Comparison of ENCODE assay signal across 17 mouse cellular contexts in the genomic region with DNA sequence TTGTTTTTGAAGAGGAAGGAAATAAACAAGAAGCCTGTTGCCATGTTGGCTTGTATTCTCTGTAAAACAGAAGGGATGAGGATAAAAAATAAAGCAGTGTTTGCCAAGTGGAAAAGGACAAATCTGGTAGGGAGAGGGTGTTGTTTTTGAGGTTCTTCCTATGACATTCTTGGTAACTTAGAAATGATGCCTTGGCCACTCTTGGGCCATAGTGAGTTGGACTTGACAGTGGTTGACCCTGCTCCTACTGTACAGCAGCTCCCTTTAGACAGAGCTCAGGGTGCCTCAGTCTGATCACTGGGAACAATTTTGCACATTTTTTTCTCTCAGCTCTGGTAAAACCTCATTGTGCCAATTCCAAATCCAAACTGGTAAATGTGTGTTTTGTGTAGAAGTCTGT.
DNase-seq lines count a peak whose midpoint lies in the region; ATAC-seq lines count a peak whose summit lies in the region.
"Had no signal": no experiment of that assay in that cellular context is flagged by ENCODE, and none has a peak within 500 bp of the region (broad histone marks: within the 10 kb centered on the region; RNA-seq: fewer than 3 reads in every experiment).

No protein-coding gene starts in this region.

- DNase-seq in cerebellum, adult 9-11 months: peak; percentile 18
- DNase-seq in cerebellum, postnatal 36 days: no peak
- DNase-seq in layer of hippocampus, adult 18-20 months (ENCODE audit: low spot score in 2 of 2): peak; percentile 1 to 60
- DNase-seq in layer of hippocampus, postnatal 25 days (ENCODE audit: extremely low spot score in 1 of 2, low spot score in 1 of 2): no peak
- DNase-seq in layer of hippocampus, postnatal 14 days (ENCODE audit: low spot score in 2 of 2): peak; percentile 24 to 56
- DNase-seq: adrenal gland, postnatal 14 days; cerebellum, postnatal 25 days; gastrocnemius, postnatal 14 days; heart, postnatal 36 days had no signal

- no peaks in the 10 kb centered on the region for H3K27me3 ChIP-seq in kidney, embryonic 15.5 days
- no peaks in the 10 kb centered on the region for H3K27me3 ChIP-seq in intestine, embryonic 15.5 days (replicated peaks)
- H3K27me3 ChIP-seq: forebrain, embryonic 13.5 days; heart, embryonic 13.5 days; hindbrain, embryonic 12.5 days had no signal

- ATAC-seq in kidney, embryonic 15.5 days (replicated peaks; ENCODE audit: low FRiP score): no peak
- no peak for ATAC-seq in intestine, embryonic 15.5 days
- ATAC-seq: forebrain, embryonic 13.5 days; hindbrain, embryonic 16.5 days; inflammation-experienced regulatory T-cells, adult 6 months had no signal

- H3K4me3 ChIP-seq in kidney, embryonic 15.5 days (replicated peaks): no peak overlapping the region
- no peak overlapping the region for H3K4me3 ChIP-seq in intestine, embryonic 15.5 days (replicated peaks)
- H3K4me3 ChIP-seq: embryonic facial prominence, embryonic 10.5 days; forebrain, embryonic 13.5 days; heart, embryonic 13.5 days; hindbrain, embryonic 12.5 days had no signal

- H3K9me3 ChIP-seq in kidney, embryonic 15.5 days (replicated peaks): no peaks in the 10 kb centered on the region
- H3K9me3 ChIP-seq in intestine, embryonic 15.5 days: no peaks in the 10 kb centered on the region
- H3K9me3 ChIP-seq: embryonic facial prominence, embryonic 10.5 days; forebrain, embryonic 13.5 days; heart, embryonic 13.5 days; hindbrain, embryonic 12.5 days had no signal

- H3K27ac ChIP-seq in kidney, embryonic 15.5 days: no peak overlapping the region
- H3K27ac ChIP-seq in intestine, embryonic 15.5 days: no peak overlapping the region
- H3K27ac ChIP-seq: embryonic facial prominence, embryonic 10.5 days; forebrain, embryonic 13.5 days; heart, embryonic 13.5 days; hindbrain, embryonic 12.5 days had no signal

- no peaks in the 10 kb centered on the region for H3K4me1 ChIP-seq in kidney, embryonic 15.5 days
- no peaks in the 10 kb centered on the region for H3K4me1 ChIP-seq in intestine, embryonic 15.5 days (replicated peaks)
- H3K4me1 ChIP-seq: embryonic facial prominence, embryonic 10.5 days; forebrain, embryonic 13.5 days; hindbrain, embryonic 12.5 days had no signal

- H3K9ac ChIP-seq in kidney, embryonic 15.5 days: no peak overlapping the region
- H3K9ac ChIP-seq in intestine, embryonic 15.5 days: no peak overlapping the region
- H3K9ac ChIP-seq: forebrain, embryonic 13.5 days; heart, embryonic 13.5 days; hindbrain, embryonic 12.5 days had no signal

- H3K36me3 ChIP-seq in kidney, embryonic 15.5 days: peaks cover 9% of the 10 kb centered on the region; the same call in 1 of the 2 replicates
- no peaks in the 10 kb centered on the region for H3K36me3 ChIP-seq in intestine, embryonic 15.5 days
- H3K36me3 ChIP-seq: hindbrain, embryonic 12.5 days had no signal

- H3K4me2 ChIP-seq in kidney, embryonic 15.5 days: no peak overlapping the region
- H3K4me2 ChIP-seq in intestine, embryonic 15.5 days (replicated peaks): no peak overlapping the region
- H3K4me2 ChIP-seq: forebrain, embryonic 13.5 days; heart, embryonic 13.5 days; hindbrain, embryonic 12.5 days had no signal

Comparison
In these comparisons a context has a peak if more than half of its experiments do, and no peak if none do; other contexts are left out.
1. DNase-seq: peak in cerebellum, adult 9-11 months (single experiment), layer of hippocampus, adult 18-20 months (2 of 2) and layer of hippocampus, postnatal 14 days (2 of 2); none in cerebellum, postnatal 36 days (0 of 2) and layer of hippocampus, postnatal 25 days (0 of 2).